Mouse (Mus musculus) embryonic facial prominence, embryonic 12.5 days (tissue): ENCODE data around the gene 1110002E22Rik. TPM values are rescaled to one million over a fixed set of nuclear protein-coding genes. Genes with fewer than 3 reads are reported as not detected.

Experiments
- ATAC-seq: fragments of 200-750 bp; cut with Nextera tagmentation; 2 replicates; pipeline ENCODE4 v1.8.0; 2017; ENCODE audit not compliant: insufficient number of reproducible peaks, insufficient read depth, low FRiP score, low TSS enrichment
- H3K27ac ChIP-seq: fragments of 300-500 bp; sonication (generic); 2 replicates; pipeline ENCODE4 v1.5.1; 2016; ENCODE audit warnings: mild to moderate bottlenecking
- H3K27me3 ChIP-seq: fragments of 300-500 bp; sonication (generic); 2 replicates; pipeline ENCODE4 v1.6.1; 2016; ENCODE audit warnings: mild to moderate bottlenecking, moderate library complexity
- H3K36me3 ChIP-seq: fragments of 300-500 bp; sonication (generic); 2 replicates; pipeline ENCODE4 v1.6.1; 2016; ENCODE audit warnings: mild to moderate bottlenecking
- H3K4me1 ChIP-seq: fragments of 300-500 bp; sonication (generic); 2 replicates; pipeline ENCODE4 v1.6.1; 2016
- H3K4me2 ChIP-seq: fragments of 300-500 bp; sonication (generic); replicated peaks from 2 replicates; pipeline ENCODE4 v1.6.1; 2016; ENCODE audit warnings: mild to moderate bottlenecking, moderate library complexity
- H3K4me3 ChIP-seq: fragments of 300-500 bp; sonication (generic); 2 replicates; pipeline ENCODE4 v1.5.1; 2016; ENCODE audit warnings: mild to moderate bottlenecking
- H3K9ac ChIP-seq: fragments of 300-500 bp; sonication (generic); 2 replicates; pipeline ENCODE4 v1.6.1; 2016; ENCODE audit warnings: mild to moderate bottlenecking, moderate library complexity
- H3K9me3 ChIP-seq: fragments of 300-500 bp; sonication (generic); 2 replicates; pipeline ENCODE4 v1.6.1; 2016; ENCODE audit warnings: mild to moderate bottlenecking, moderate library complexity
- WGBS: fragments of 180-500 bp; shearing (Covaris S2); methylation state at CpG from one replicate; pipeline ENCODE4 v1.1.7; 2016; 5-methylcytosine and 5-hydroxymethylcytosine counted together
- polyA plus RNA-seq: library from polyadenylated mRNA; unstranded; fragments of >200 nt; fragmentation: Nextera tagmentation; extraction: Ambion mirVana; gene quantifications from 2 replicates; pipeline ENCODE4 v1.2.1, GENCODE M21; 2016

Gene 1110002E22Rik
- polyA plus RNA-seq, 1 experiment from 2014 or later: 0.47 TPM

GRCm38 (mm10) chr3:138083896-138084295 lies 19.0 kb downstream of the 1110002E22Rik start:
- ATAC-seq: no peak
- H3K27me3 ChIP-seq: no peaks in the 10 kb centered on the region
- no peak overlapping the region for H3K9ac ChIP-seq
- H3K27ac ChIP-seq: no peak overlapping the region
- no peaks in the 10 kb centered on the region for H3K36me3 ChIP-seq
- H3K9me3 ChIP-seq: no peaks in the 10 kb centered on the region
- 77% methylated on average over 4 of the region's 4 CpGs for WGBS
- no peak overlapping the region for H3K4me2 ChIP-seq
- H3K4me3 ChIP-seq: no peak overlapping the region
- no peaks in the 10 kb centered on the region for H3K4me1 ChIP-seq

DNA sequence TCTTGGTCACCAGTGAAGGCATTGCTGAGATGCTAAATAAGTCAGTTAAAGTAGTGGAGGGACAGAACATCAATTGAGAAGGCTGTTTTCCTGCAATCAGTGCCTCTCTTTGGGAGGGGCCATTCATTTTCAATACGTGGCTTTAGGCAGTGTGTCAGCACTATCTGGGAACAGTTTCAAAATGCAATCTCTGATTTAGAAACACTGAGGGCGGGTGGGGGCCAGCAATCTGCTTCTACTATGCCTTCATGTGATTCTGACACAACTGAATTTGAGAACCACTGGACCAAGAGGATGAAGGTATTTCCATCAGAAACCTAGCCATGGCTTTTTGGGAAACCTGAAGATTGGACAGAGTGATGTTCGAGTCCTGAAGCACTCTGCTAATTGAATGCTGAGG lies 30.4 kb downstream of the 1110002E22Rik start:
- no peaks in the 10 kb centered on the region for H3K36me3 ChIP-seq
- H3K27ac ChIP-seq: no peak overlapping the region
- WGBS: 67% methylated on average over 3 of the region's 3 CpGs

GRCm38 (mm10) chr3:138095718-138096117 lies 30.9 kb downstream of the 1110002E22Rik start:
- 52% methylated on average over 10 of the region's 10 CpGs for WGBS
- ATAC-seq: no peak
- H3K4me1 ChIP-seq: no peaks in the 10 kb centered on the region

More for the DNA sequence above, 30.4 kb downstream of the 1110002E22Rik start:
- Histone ChIP-seq H3K4me3 (no peak overlapping the region), H3K27me3 (no peaks in the 10 kb centered on the region), H3K4me1 (no peaks in the 10 kb centered on the region), H3K4me2 (no peak overlapping the region), H3K9ac (no peak overlapping the region), H3K9me3 (no peaks in the 10 kb centered on the region)
- no peak for ATAC-seq

GRCm38 (mm10) chr3:138096263-138097028 lies 31.6 kb downstream of the 1110002E22Rik start:
- no peaks in the 10 kb centered on the region for H3K36me3 ChIP-seq
- 89% methylated on average over 19 of the region's 19 CpGs for WGBS
- no peak overlapping the region for H3K27ac ChIP-seq
- no peaks in the 10 kb centered on the region for H3K27me3 ChIP-seq
- H3K4me1 ChIP-seq: no peaks in the 10 kb centered on the region
- no peaks in the 10 kb centered on the region for H3K9me3 ChIP-seq
- no peak for ATAC-seq
- no peak overlapping the region for H3K4me2 ChIP-seq
- no peak overlapping the region for H3K9ac ChIP-seq
- no peak overlapping the region for H3K4me3 ChIP-seq

More at GRCm38 (mm10) chr3:138095718-138096117, 30.9 kb downstream of the 1110002E22Rik start:
- Histone ChIP-seq H3K9me3 (no peaks in the 10 kb centered on the region), H3K36me3 (no peaks in the 10 kb centered on the region), H3K4me2 (no peak overlapping the region), H3K4me3 (no peak overlapping the region), H3K27me3 (no peaks in the 10 kb centered on the region), H3K27ac (no peak overlapping the region), H3K9ac (no peak overlapping the region)

DNA sequence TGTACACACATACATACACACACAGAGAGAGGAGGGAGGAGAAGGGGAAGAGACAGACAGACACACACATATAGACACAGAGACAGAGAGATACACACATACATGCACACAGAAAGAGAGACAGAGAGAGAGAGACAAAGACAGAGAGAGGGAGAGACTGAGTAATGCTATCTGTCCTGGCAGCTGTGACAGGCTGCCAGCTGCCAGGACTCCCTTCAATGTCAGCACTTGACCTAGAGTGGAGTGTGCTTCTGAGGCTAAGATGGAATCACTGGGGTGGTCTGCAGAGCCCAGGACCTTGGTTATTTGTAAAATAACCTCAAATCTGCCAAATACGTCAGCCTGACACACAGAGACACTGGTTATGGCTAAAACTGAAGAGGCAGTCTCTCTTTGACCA lies 32.9 kb downstream of the 1110002E22Rik start:
- WGBS: 79% methylated on average over 1 of the region's 1 CpGs
- Histone ChIP-seq H3K36me3 (no peaks in the 10 kb centered on the region), H3K9ac (no peak overlapping the region), H3K4me2 (no peak overlapping the region), H3K4me3 (no peak overlapping the region), H3K4me1 (no peaks in the 10 kb centered on the region), H3K27me3 (no peaks in the 10 kb centered on the region), H3K27ac (no peak overlapping the region), H3K9me3 (no peaks in the 10 kb centered on the region)
- no peak for ATAC-seq

DNA sequence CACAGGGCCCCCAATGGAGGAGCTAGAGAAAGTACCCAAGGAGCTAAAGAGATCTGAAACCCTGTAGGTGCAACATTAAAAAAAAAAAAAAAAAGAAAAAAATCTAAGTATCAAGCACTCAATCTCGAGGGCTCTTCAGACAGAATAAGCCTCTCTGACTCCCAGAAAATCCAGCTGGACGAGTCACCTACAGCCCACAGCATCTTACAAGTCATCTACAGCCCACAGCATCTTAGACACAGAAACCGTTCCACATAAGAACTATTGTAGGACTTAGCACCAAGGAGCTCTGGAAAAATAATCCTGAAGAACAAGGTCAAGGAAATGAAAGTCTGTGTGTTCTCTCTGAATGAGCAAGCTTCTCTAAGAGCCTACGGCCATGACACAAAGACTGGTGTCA lies 37.1 kb downstream of the 1110002E22Rik start:
- no peaks in the 10 kb centered on the region for H3K27me3 ChIP-seq
- H3K4me3 ChIP-seq: no peak overlapping the region
- no peaks in the 10 kb centered on the region for H3K9me3 ChIP-seq
- WGBS: 77% methylated on average over 4 of the region's 4 CpGs
- H3K36me3 ChIP-seq: no peaks in the 10 kb centered on the region
- no peak overlapping the region for H3K4me2 ChIP-seq
- no peak for ATAC-seq
- no peak overlapping the region for H3K9ac ChIP-seq
- H3K27ac ChIP-seq: no peak overlapping the region
- H3K4me1 ChIP-seq: no peaks in the 10 kb centered on the region

- H3K9ac ChIP-seq: no peak overlapping the region
- no peaks in the 10 kb centered on the region for H3K4me1 ChIP-seq
- H3K4me2 ChIP-seq: no peak overlapping the region
- no peaks in the 10 kb centered on the region for H3K36me3 ChIP-seq
- H3K4me3 ChIP-seq: no peak overlapping the region
- no peak overlapping the region for H3K27ac ChIP-seq
- H3K27me3 ChIP-seq: no peaks in the 10 kb centered on the region
- H3K9me3 ChIP-seq: no peaks in the 10 kb centered on the region
- ATAC-seq: no peak
- 89% methylated on average over 4 of the region's 4 CpGs for WGBS
These were observed 38.8 kb downstream of the 1110002E22Rik start for GRCm38 (mm10) chr3:138103690-138104089.

DNA sequence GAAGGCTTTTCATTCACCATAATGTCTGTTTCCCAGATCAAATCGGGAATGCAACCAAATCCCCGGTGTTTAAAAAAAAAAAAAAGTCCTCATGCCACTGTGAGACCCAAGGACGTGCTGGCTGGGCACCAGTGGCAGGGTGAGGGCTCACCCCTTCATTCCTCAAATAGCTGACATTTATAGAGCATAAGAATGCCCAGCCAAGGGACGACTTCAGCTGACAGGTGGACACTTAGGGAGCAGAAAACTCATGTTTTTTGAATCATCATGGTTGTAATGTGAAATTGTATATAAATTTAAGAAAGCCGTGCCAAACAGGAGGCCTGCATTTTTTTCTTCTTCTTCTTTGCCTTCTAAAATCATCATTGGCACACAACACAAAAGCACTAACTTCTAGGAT lies 40.2 kb downstream of the 1110002E22Rik start:
- Histone ChIP-seq H3K9ac (no peak overlapping the region), H3K27me3 (no peaks in the 10 kb centered on the region), H3K4me1 (no peaks in the 10 kb centered on the region), H3K4me2 (no peak overlapping the region), H3K36me3 (no peaks in the 10 kb centered on the region), H3K9me3 (no peaks in the 10 kb centered on the region), H3K27ac (no peak overlapping the region), H3K4me3 (no peak overlapping the region)
- 63% methylated on average over 5 of the region's 5 CpGs for WGBS
- no peak for ATAC-seq

DNA sequence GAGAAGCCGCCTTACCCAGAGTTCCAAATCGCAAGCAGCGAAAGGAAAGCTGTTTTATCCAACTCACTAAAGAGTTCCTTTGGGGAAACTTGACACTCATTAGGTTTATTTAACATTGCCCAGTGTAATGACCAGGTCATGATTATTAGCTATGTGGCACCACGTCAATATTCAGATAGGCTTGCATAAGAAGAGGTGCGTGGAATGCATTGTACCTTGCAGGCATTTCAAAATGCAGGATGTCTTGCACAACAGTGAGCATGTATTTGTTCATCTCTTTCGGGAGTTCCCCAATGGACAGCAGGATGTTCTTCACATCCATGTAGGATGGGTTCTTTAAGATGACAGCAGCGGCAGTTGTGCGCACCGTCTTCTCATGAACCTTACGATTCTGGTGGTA lies 42.0 kb downstream of the 1110002E22Rik start:
- no peak overlapping the region for H3K9ac ChIP-seq
- no peaks in the 10 kb centered on the region for H3K27me3 ChIP-seq
- WGBS: 87% methylated on average over 10 of the region's 10 CpGs
- H3K4me2 ChIP-seq: no peak overlapping the region
- H3K36me3 ChIP-seq: no peaks in the 10 kb centered on the region
- H3K9me3 ChIP-seq: no peaks in the 10 kb centered on the region
- no peak overlapping the region for H3K4me3 ChIP-seq
- H3K4me1 ChIP-seq: no peaks in the 10 kb centered on the region
- no peak overlapping the region for H3K27ac ChIP-seq
- no peak for ATAC-seq

DNA sequence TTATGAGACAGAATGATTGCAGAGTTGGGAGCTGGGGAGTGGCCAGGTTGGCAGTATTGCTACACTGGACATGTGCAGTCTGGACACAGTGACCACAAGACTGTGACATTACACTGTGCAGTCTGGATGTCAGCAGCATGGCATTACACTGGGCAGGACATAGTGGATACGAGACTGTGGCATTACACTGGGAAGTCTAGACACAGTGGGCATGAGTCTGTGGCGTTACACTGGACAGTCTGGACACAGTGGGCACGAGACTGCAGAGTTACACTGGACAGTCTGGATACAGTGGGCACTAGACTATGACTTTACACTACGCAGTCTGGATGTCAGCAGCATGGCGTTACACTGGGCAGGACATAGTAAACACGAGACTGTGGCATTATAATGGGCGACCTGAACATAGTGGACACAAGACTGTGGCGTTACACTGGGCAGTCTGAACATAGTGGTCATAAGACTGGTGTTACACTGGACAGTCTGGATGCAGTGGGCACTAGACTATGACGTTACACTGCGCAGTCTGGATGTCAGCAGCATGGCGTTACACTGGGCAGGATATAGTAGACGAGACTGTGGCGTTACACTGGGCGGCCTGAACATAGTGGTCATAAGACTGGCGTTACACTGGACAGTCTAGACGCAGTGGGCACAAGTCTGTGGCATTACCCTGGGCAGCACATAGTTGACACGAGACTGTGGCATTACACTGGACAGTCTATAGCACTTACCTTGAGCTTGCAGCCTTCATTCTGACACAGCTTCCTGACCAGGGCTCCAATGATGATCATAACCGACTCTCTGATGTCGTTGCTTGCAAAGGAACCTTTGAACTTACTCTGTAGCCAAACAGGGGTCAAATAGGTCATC lies 46.3 kb downstream of the 1110002E22Rik start:
- no peaks in the 10 kb centered on the region for H3K4me1 ChIP-seq
- no peak overlapping the region for H3K27ac ChIP-seq
- no peaks in the 10 kb centered on the region for H3K27me3 ChIP-seq
- H3K9me3 ChIP-seq: no peaks in the 10 kb centered on the region
- H3K9ac ChIP-seq: no peak overlapping the region
- H3K36me3 ChIP-seq: no peaks in the 10 kb centered on the region
- no peak overlapping the region for H3K4me2 ChIP-seq
- no peak overlapping the region for H3K4me3 ChIP-seq
- ATAC-seq: peak; percentile 41; the same call in 1 of the 2 replicates
- WGBS: 89% methylated on average over 19 of the region's 19 CpGs

DNA sequence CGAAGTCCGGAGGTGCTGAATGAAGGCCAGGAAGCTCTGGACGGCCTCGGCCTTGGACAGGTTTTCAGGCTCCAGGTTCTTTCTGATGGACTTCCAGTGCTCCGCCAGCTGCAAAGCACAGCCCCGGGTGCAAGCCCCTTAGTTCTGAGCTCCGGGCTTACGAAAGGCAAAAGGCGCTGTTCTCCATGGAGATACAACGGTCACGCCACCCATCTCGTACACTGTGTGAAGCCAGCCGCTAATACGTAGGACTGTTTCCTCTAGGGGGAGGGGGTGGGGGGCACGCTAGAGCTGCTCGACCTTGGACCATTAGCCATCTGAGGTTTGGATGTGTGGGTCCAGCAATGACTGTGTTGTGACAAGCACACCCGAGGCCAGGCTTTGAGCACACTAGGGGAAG lies 49.3 kb downstream of the 1110002E22Rik start:
- H3K4me1 ChIP-seq: no peaks in the 10 kb centered on the region
- no peaks in the 10 kb centered on the region for H3K9me3 ChIP-seq
- H3K27ac ChIP-seq: no peak overlapping the region
- H3K36me3 ChIP-seq: no peaks in the 10 kb centered on the region
- H3K9ac ChIP-seq: no peak overlapping the region
- ATAC-seq: no peak
- H3K4me2 ChIP-seq: no peak overlapping the region
- WGBS: 82% methylated on average over 17 of the region's 17 CpGs
- no peak overlapping the region for H3K4me3 ChIP-seq
- no peaks in the 10 kb centered on the region for H3K27me3 ChIP-seq

DNA sequence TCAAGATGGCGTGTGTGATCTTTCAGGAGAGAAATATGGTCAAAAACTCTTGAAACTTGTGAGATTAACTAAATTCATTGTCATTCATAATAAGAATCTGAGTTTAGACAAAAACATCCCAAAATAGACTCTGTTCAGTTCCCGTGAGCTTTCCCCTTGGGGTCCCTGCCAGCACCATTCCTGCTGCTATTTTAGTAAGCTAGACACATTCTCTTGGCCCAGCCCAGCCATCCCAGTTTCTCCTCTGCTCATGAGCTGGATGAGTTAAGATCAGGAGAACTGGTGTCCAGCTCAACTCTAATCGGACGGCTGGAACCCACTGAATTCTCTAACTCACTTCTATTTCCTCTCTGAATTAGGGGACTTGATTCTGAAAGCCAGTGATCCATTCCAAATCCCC lies 52.0 kb downstream of the 1110002E22Rik start:
- H3K27ac ChIP-seq: no peak overlapping the region
- no peaks in the 10 kb centered on the region for H3K4me1 ChIP-seq
- no peaks in the 10 kb centered on the region for H3K9me3 ChIP-seq
- H3K9ac ChIP-seq: no peak overlapping the region
- H3K36me3 ChIP-seq: no peaks in the 10 kb centered on the region
- H3K4me3 ChIP-seq: no peak overlapping the region
- no peak overlapping the region for H3K4me2 ChIP-seq
- WGBS: 86% methylated on average over 4 of the region's 4 CpGs
- no peak for ATAC-seq
- no peaks in the 10 kb centered on the region for H3K27me3 ChIP-seq
